Mouse (Mus musculus): ENCODE results near the gene Wdfy4. TPM values are rescaled to one million over a fixed set of nuclear protein-coding genes. Genes with fewer than 3 reads are reported as not detected.

The Wdfy4 gene
- total and polyA plus RNA-seq, 2 experiments from 2014 or later = 0.11 to 0.89 TPM

- Histone ChIP-seq H3K9ac (replicated peaks; ENCODE audit: low read length) (no peak overlapping the region), H3K27me3 (ENCODE audit: insufficient read depth, low read length) (no peaks in the 10 kb centered on the region), H3K4me1 (ENCODE audit: insufficient read depth, low read length) (no peaks in the 10 kb centered on the region), H3K4me2 (ENCODE audit: low read depth, low read length) (no peak overlapping the region), H3K27ac (no peak overlapping the region), H3K4me3 (ENCODE audit: low read length) (no peak overlapping the region), H3K9me3 (ENCODE audit: low read length) (no peaks in the 10 kb centered on the region), H3K36me3 (ENCODE audit: insufficient read depth, low read length) (no peaks in the 10 kb centered on the region)
- ATAC-seq (no peak), DNase-seq (ENCODE audit: low spot score) (no peak)
- TF ChIP-seq CTCF (IDR thresholded peaks at IDR 0.05; ENCODE audit: low read depth) = no peak
- 79% methylated on average over 9 of the region's 9 CpGs for WGBS
Observed at GRCm38 (mm10) chr14:32970700-32971099, 214.6 kb downstream of the Wdfy4 start.

DNA sequence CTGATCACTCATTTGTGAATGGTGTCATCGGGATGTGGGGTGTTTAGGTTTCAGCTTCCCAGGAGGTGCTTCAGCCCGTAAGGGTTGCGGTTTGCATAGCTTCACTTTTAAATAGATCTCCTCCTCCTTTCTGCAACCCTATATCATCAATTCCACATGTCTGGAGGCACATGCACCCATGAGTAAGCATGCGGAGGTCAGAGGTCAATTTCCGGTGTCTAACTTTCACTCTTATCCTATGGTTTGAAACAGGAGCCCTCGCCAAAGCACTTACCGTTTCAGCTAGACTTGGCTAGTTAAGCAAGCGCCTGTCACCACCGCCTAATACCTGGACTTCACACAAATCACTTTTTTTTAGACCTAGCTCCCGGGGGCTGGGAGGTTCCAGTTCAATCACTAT, 220.6 kb downstream of the Wdfy4 start:
- Histone ChIP-seq H3K36me3 (ENCODE audit: insufficient read depth, low read length) (no peaks in the 10 kb centered on the region), H3K4me3 (ENCODE audit: low read length) (no peak overlapping the region), H3K27me3 (ENCODE audit: insufficient read depth, low read length) (no peaks in the 10 kb centered on the region), H3K9ac (replicated peaks; ENCODE audit: low read length) (no peak overlapping the region), H3K4me1 (ENCODE audit: insufficient read depth, low read length) (no peaks in the 10 kb centered on the region), H3K27ac (no peak overlapping the region), H3K9me3 (ENCODE audit: low read length) (no peaks in the 10 kb centered on the region), H3K4me2 (ENCODE audit: low read depth, low read length) (no peak overlapping the region)
- 91% methylated on average over 10 of the region's 10 CpGs for WGBS
- no peak for TF ChIP-seq CTCF (IDR thresholded peaks at IDR 0.05; ENCODE audit: low read depth)
- ATAC-seq = no peak
- DNase-seq (ENCODE audit: low spot score) = no peak

- Histone ChIP-seq H3K4me2 (ENCODE audit: low read depth, low read length) (no peak overlapping the region), H3K4me3 (ENCODE audit: low read length) (no peak overlapping the region), H3K4me1 (ENCODE audit: insufficient read depth, low read length) (peaks cover 11% of the 10 kb centered on the region), H3K9ac (replicated peaks; ENCODE audit: low read length) (no peak overlapping the region), H3K27me3 (ENCODE audit: insufficient read depth, low read length) (no peaks in the 10 kb centered on the region; the same call in 1 of the 2 replicates), H3K36me3 (ENCODE audit: insufficient read depth, low read length) (no peaks in the 10 kb centered on the region), H3K9me3 (ENCODE audit: low read length) (no peaks in the 10 kb centered on the region), H3K27ac (no peak overlapping the region)
- peak; percentile 40; the same call in 1 of the 2 replicates for ATAC-seq
- peak; percentile 82 for DNase-seq (ENCODE audit: low spot score)
- 34% methylated on average over 5 of the region's 5 CpGs for WGBS
- peak; percentile 92 for TF ChIP-seq CTCF (IDR thresholded peaks at IDR 0.05; ENCODE audit: low read depth)
Observed at GRCm38 (mm10) chr14:32960481-32960880, 224.8 kb downstream of the Wdfy4 start.

DNA sequence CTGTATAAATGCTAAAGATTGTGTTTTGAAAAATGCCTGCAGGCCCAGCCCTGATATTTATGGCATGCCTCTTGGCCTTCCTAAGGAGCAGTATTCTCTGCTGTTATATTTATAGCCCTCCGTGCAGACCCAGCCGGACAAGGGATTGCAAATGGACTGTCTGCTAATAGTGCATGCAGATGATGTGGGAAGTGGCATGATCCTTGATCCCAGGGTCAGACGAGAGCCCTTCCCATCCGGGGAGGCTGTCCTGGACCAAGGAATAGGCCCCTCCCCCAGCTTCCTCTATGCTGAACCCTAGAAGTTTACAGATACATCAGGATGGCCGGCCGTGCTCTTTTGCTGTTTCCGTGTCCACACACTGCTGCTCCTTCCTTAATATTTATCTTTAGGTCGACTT, 226.6 kb downstream of the Wdfy4 start:
- H3K9me3 ChIP-seq (ENCODE audit: low read length) = no peaks in the 10 kb centered on the region
- no peak overlapping the region for H3K4me3 ChIP-seq (ENCODE audit: low read length)
- H3K27me3 ChIP-seq (ENCODE audit: insufficient read depth, low read length) = no peaks in the 10 kb centered on the region; the same call in 1 of the 2 replicates
- no peak for TF ChIP-seq CTCF (IDR thresholded peaks at IDR 0.05; ENCODE audit: low read depth)
- H3K36me3 ChIP-seq (ENCODE audit: insufficient read depth, low read length) = no peaks in the 10 kb centered on the region
- WGBS = 77% methylated on average over 8 of the region's 8 CpGs
- H3K4me1 ChIP-seq (ENCODE audit: insufficient read depth, low read length) = peaks cover 11% of the 10 kb centered on the region
- no peak overlapping the region for H3K9ac ChIP-seq (replicated peaks; ENCODE audit: low read length)
- no peak for ATAC-seq
- no peak for DNase-seq (ENCODE audit: low spot score)
- no peak overlapping the region for H3K27ac ChIP-seq
- no peak overlapping the region for H3K4me2 ChIP-seq (ENCODE audit: low read depth, low read length)

DNA sequence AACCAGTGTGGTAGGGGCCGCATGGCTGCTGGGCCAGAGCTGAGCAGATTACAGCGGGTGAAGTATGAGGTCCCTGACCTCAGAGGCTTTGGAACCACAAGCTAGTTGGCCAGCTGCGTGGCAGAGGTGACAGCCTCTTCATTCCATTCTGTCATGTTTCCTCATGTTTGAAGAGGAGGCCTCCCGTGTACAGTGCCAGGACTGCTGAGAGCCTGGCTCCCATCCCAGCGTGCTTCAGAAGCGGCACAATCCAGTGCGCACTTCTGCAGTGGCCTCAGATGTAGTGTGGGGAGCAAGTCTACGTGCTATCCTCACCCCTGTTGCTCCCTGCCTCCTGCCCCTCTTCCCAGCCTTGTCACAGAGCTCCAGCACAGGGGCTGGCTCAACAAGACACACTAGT, 228.8 kb downstream of the Wdfy4 start:
- TF ChIP-seq CTCF (IDR thresholded peaks at IDR 0.05; ENCODE audit: low read depth) = no peak
- WGBS = 47% methylated on average over 8 of the region's 8 CpGs
- Histone ChIP-seq H3K27ac (no peak overlapping the region), H3K4me1 (ENCODE audit: insufficient read depth, low read length) (peaks cover 11% of the 10 kb centered on the region), H3K4me3 (ENCODE audit: low read length) (no peak overlapping the region), H3K9ac (replicated peaks; ENCODE audit: low read length) (no peak overlapping the region), H3K27me3 (ENCODE audit: insufficient read depth, low read length) (no peaks in the 10 kb centered on the region; the same call in 1 of the 2 replicates), H3K9me3 (ENCODE audit: low read length) (no peaks in the 10 kb centered on the region), H3K4me2 (ENCODE audit: low read depth, low read length) (no peak overlapping the region), H3K36me3 (ENCODE audit: insufficient read depth, low read length) (no peaks in the 10 kb centered on the region)
- ATAC-seq (peak; percentile 69; the same call in 1 of the 2 replicates), DNase-seq (ENCODE audit: low spot score) (peak; percentile 60)

DNA sequence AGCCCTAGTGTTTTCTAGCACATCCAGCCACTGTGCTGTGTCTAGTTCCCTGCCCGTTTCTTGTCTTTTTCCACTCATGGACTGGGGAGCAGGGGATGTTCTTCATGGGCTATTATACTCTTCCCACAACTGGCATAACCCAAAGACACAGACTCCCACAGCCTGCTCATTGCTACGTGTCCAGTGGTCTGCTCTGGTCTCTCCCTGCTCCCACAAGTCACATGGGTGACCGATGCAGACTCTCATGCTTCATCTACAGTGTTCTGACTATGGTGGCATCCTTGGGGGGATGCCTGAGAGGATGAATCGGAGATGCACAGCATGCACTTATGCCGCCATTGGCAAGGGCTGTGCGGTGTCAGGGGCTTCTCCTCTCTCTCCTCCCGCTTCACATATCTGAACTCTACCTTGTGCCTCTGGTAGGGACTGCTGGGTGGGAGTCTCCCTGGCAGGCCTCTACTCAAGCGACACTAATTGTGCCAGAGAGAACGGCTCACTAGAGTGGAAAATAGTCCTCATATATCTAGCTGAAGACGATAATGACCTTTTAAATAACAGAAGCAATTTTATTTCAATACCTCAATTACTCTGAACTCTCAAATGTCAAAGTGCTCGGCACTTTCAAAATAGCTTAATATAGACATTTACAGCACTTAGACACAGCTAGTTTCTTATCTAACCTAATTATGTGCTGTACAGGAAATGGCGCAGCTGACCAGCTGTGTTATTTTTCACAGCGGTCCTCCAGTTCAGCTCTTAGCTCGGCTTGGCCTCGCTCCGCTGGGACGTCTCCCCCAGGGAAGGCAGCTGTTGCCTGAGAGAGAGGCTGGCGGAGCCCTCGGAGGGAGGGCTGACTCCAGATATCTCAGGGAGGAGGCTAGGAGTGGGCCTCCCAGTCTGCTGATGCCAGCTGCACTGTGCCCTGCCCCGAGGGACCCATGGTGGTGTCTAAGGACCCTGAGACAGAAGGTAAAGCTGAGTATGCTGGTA, 234.7 kb downstream of the Wdfy4 start:
- H3K36me3 ChIP-seq (ENCODE audit: insufficient read depth, low read length) = no peaks in the 10 kb centered on the region
- H3K9me3 ChIP-seq (ENCODE audit: low read length) = no peaks in the 10 kb centered on the region
- H3K4me3 ChIP-seq (ENCODE audit: low read length) = no peak overlapping the region
- no peak overlapping the region for H3K4me2 ChIP-seq (ENCODE audit: low read depth, low read length)
- WGBS = 43% methylated on average over 20 of the region's 20 CpGs
- no peak for TF ChIP-seq CTCF (IDR thresholded peaks at IDR 0.05; ENCODE audit: low read depth)
- H3K27ac ChIP-seq = peak overlapping the region; percentile 11; the same call in 1 of the 2 replicates
- ATAC-seq = peak; percentile 56; the same call in 1 of the 2 replicates
- peak; percentile 46 for DNase-seq (ENCODE audit: low spot score)
- H3K4me1 ChIP-seq (ENCODE audit: insufficient read depth, low read length) = peaks cover 6% of the 10 kb centered on the region
- H3K27me3 ChIP-seq (ENCODE audit: insufficient read depth, low read length) = no peaks in the 10 kb centered on the region
- no peak overlapping the region for H3K9ac ChIP-seq (replicated peaks; ENCODE audit: low read length)

- TF ChIP-seq CTCF (IDR thresholded peaks at IDR 0.05; ENCODE audit: low read depth) = no peak
- Histone ChIP-seq H3K27ac (no peak overlapping the region), H3K4me3 (ENCODE audit: low read length) (no peak overlapping the region), H3K4me1 (ENCODE audit: insufficient read depth, low read length) (peaks cover 6% of the 10 kb centered on the region), H3K27me3 (ENCODE audit: insufficient read depth, low read length) (no peaks in the 10 kb centered on the region), H3K9me3 (ENCODE audit: low read length) (no peaks in the 10 kb centered on the region), H3K36me3 (ENCODE audit: insufficient read depth, low read length) (no peaks in the 10 kb centered on the region), H3K4me2 (ENCODE audit: low read depth, low read length) (no peak overlapping the region), H3K9ac (replicated peaks; ENCODE audit: low read length) (no peak overlapping the region)
- no peak for ATAC-seq
- WGBS = 95% methylated on average over 2 of the region's 2 CpGs
- DNase-seq (ENCODE audit: low spot score) = no peak
Observed at GRCm38 (mm10) chr14:32947512-32947911, 237.8 kb downstream of the Wdfy4 start.
